In the genomic region with DNA sequence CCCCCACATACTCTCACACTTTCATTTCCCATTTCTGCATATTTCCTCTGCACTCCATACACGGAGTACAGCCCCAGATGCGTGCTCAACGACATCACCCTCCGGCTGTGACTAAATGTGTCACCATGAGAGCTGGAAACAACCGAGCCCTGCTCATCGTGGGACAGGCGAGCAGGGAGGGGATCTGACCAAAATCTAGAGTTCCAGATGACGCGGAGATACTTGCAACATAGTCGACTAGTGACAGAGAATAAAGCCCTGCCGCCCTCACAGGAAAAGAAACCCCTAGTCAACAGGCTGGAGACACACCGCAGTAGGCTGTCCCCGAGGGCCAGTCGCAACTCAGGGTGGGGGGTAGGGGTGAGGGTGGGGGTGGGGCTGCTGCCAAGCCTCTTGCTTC, we compare ENCODE assay signal across 8 mouse cellular contexts.
DNase-seq lines count a peak whose midpoint lies in the region; ATAC-seq and TF ChIP-seq lines count a peak whose summit lies in the region.

No protein-coding gene starts in this region.

- peak overlapping the region; percentile 51 for H3K4me3 ChIP-seq in gastrocnemius, adult 2 months
- peak overlapping the region; percentile 10 for H3K4me3 ChIP-seq in forebrain, embryonic 16.5 days (replicated peaks; ENCODE audit: low read length)
- peak overlapping the region; percentile 32 for H3K4me3 ChIP-seq in intestine, embryonic 15.5 days (replicated peaks)

- H3K9ac ChIP-seq in forebrain, embryonic 16.5 days (replicated peaks; ENCODE audit: low read depth, low read length): no peak overlapping the region
- peak overlapping the region; percentile 26; the same call in 1 of the 2 replicates for H3K9ac ChIP-seq in intestine, embryonic 15.5 days

- no peaks in the 10 kb centered on the region for H3K36me3 ChIP-seq in forebrain, embryonic 16.5 days (ENCODE audit: control insufficient read depth, insufficient read depth)
- no peaks in the 10 kb centered on the region for H3K36me3 ChIP-seq in intestine, embryonic 15.5 days

- ATAC-seq in forebrain, embryonic 16.5 days: no peak
- ATAC-seq in intestine, embryonic 15.5 days: peak; percentile 52; the same call in 1 of the 2 replicates

- peaks cover 18% of the 10 kb centered on the region for H3K27me3 ChIP-seq in forebrain, embryonic 16.5 days (replicated peaks; ENCODE audit: control insufficient read depth, insufficient read depth, low read length)
- H3K27me3 ChIP-seq in intestine, embryonic 15.5 days (replicated peaks): peaks cover 18% of the 10 kb centered on the region

- no peak overlapping the region for H3K27ac ChIP-seq in gastrocnemius, adult 2 months
- H3K27ac ChIP-seq in forebrain, embryonic 16.5 days (ENCODE audit: low read length): no peak overlapping the region
- no peak overlapping the region for H3K27ac ChIP-seq in intestine, embryonic 15.5 days

- H3K4me2 ChIP-seq in forebrain, embryonic 16.5 days (ENCODE audit: low read length): peak overlapping the region; percentile 45
- peak overlapping the region; percentile 79 for H3K4me2 ChIP-seq in intestine, embryonic 15.5 days (replicated peaks)

- 18% methylated on average over 14 of the region's 14 CpGs for WGBS in forebrain, embryonic 16.5 days
- WGBS in intestine, embryonic 15.5 days: 2% methylated on average over 14 of the region's 14 CpGs

- intact Hi-C loops in gastrocnemius, adult 2 months (cut with DNase I): loop anchor here (10.0 kb wide), 1 partner anchor 188 kb away; no protein-coding TSS in a partner anchor
- intact Hi-C loops in gastrocnemius, postnatal 36 days (cut with DNase I): no loop called here

- no peak for TF ChIP-seq CTCF in gastrocnemius, adult 2 months (IDR thresholded peaks at IDR 0.05)

- peaks cover 11% of the 10 kb centered on the region for H3K4me1 ChIP-seq in forebrain, embryonic 16.5 days (replicated peaks; ENCODE audit: control insufficient read depth, insufficient read depth, low read length)
- H3K4me1 ChIP-seq in intestine, embryonic 15.5 days (replicated peaks): peaks cover 9% of the 10 kb centered on the region

- H3K9me3 ChIP-seq in forebrain, embryonic 16.5 days (ENCODE audit: control insufficient read depth, low read length): no peaks in the 10 kb centered on the region
- H3K9me3 ChIP-seq in intestine, embryonic 15.5 days: no peaks in the 10 kb centered on the region

- DNase-seq in gastrocnemius, adult 2 months: peak; percentile 36
- DNase-seq in gastrocnemius, postnatal 36 days: no peak
- DNase-seq in lung, postnatal 14 days: peak; percentile 41
- DNase-seq in spleen, adult 12 weeks (ENCODE audit: low spot score): peak; percentile 27
- no peak for DNase-seq in frontal cortex, postnatal 14 days (ENCODE audit: low spot score in 2 of 2)
- no peak for DNase-seq in gastrocnemius, postnatal 10 days

Comparison
In these comparisons a context has a peak if more than half of its experiments do, and no peak if none do; other contexts are left out.
1. DNase-seq: peak in gastrocnemius, adult 2 months (single experiment), lung, postnatal 14 days (single experiment) and spleen, adult 12 weeks (single experiment); none in gastrocnemius, postnatal 36 days (0 of 2), frontal cortex, postnatal 14 days (0 of 2) and gastrocnemius, postnatal 10 days (single experiment).
2. Peak in every context shown above with its lines, with median percentiles within 50 percentile points of each other: H3K4me3 ChIP-seq.